Mouse (Mus musculus): ENCODE data around the gene Cyp2e1.
"Not testable (repeated sequence)": the region's sequence is repeated elsewhere in the genome, so short reads cannot be mapped to it uniquely, and the experiment has no call there.

The Cyp2e1 gene

GRCm38 (mm10) chr7:140763447-140764020, at the start of gene Cyp2e1:
Gene Cyp2e1, plus strand, starts transcription at chr7:140763739.
- DNase-seq (ENCODE audit: low spot score): no peak

- no peak for DNase-seq (ENCODE audit: low spot score)
Measured at GRCm38 (mm10) chr7:140717155-140718055, 46.1 kb upstream of the Cyp2e1 start.

- no peak for DNase-seq (ENCODE audit: low spot score)
Measured at GRCm38 (mm10) chr7:140721095-140721494, 42.4 kb upstream of the Cyp2e1 start.

DNA sequence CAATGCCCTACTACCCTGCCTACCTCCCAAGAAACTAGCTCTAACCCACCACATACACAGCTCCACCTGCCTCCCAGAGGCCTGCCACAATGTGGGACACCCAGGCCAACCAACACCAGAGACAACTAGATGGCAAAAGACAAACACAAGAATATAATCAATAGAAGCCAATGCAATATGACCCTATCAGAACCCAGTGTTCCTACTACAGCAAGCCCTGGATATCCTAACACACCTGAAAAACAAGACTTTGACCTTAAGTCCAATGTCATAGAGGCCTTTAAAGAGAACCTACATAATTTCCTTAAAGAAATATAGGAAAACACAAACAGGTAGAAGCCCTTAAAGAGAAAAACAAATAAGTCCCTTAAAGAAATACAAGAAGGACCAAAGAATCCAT, 38.0 kb upstream of the Cyp2e1 start:
- no peak for DNase-seq (ENCODE audit: low spot score)

DNA sequence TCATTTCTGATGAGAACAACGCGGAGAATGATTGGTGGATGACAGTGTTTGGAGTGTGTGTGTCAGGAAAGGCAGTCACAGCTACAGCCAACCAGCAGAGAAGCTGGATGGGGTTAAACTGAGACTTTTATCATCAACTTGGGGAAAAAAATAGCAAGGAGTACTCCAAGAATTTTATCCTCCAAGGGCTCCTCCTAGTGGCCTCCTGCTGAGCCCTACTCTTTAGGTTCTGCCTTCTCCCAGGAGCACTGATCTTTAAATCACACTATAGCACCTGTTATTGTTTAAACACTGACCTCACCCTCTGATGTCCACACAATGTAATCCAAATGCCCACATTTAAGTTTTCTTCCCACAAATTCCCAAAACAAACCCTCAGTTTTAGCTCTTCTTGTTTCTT, 30.4 kb upstream of the Cyp2e1 start:
- DNase-seq (ENCODE audit: low spot score): no peak

DNA sequence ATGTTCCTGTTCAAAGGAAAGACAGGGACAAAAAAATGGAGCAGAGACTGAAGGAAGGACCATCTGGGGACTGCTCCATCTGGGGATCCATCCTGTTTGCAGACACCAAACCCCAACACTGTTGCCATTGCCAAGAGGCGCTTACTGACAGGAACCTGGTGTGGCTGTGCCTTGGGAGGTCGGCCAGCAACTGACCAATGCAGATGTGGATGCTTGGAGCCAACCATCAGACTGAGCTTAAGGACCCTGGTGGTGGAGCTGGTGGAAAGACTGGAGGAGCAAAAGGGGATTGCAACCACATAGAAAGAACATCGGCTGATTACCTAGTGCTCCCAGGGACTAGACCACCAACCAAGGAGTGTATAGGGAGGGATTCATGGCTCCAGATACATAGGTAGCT, 16.1 kb upstream of the Cyp2e1 start:
- DNase-seq (ENCODE audit: low spot score): no peak

DNA sequence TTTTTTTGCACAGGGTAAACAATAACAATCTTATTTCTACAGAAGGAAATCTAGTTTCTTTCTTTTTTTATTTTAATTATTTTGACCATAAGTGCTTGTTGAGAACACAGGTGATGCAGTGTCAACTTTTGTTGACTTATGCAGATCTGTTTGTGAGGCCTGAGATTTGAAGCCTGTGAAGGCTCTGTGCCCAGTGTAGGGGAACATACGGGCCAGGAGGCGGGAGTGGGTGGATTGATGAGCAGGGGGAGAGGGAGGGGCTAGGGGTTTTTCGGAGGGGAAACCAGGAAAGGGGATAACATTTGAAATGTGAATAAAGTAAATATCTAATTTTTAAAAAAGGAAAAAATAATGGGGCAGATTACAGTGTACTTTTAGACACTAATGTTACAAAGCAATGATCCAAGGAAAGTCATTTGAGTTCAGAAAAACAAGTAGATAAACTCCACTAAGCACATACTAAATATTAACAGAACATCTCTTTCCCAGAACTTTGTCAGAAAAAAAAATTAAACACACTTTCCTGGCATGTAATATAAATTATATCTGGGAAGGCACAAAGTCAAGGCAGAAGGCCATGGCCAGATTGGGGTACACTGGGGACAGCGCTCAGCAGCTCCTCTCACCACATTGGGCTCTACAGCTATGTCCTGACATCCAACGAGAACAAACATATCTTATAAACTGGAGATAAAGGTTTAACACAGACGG, 15.3 kb upstream of the Cyp2e1 start:
- no peak for DNase-seq (ENCODE audit: low spot score)

DNA sequence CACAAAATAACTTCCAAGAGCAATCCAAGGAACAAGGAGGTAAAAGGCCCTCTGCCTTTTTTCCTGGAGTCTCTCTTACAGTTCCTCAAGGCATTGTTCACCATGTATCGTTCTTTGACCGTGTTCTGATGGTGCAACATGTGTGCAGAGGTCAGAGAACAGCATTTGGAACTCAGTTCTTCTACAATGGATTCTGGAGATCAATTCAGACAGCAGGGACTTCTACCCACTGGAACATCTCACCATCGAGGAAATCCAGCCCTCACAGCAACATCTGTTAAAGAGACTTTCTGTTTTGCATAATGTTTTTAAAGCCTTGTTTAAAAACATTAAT, 14.7 kb upstream of the Cyp2e1 start:
- no peak for DNase-seq (ENCODE audit: low spot score)

DNA sequence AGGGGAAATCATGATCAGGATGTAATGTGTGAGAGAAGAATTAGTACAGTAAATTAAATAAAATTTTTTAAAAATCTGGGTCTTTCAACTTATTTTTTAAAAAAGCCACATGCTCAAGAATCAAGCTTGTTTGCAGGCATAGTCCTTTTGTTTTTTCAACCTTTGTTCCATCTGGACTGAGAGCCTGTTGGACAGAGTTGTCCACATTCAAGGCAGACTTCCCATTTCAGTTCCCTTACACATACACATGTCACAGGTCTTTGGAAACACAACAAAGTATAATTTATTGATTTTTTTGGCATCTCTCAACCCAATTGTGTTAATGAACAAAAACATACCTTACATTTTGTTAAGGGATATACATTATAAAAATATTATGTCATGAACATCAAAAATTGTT, 9.0 kb upstream of the Cyp2e1 start:
- DNase-seq (ENCODE audit: low spot score): no peak

GRCm38 (mm10) chr7:140756151-140756854, 7.2 kb upstream of the Cyp2e1 start:
- no peak for DNase-seq (ENCODE audit: low spot score)

- no peak for DNase-seq (ENCODE audit: low spot score)
Measured at GRCm38 (mm10) chr7:140760647-140761046, 2.9 kb upstream of the Cyp2e1 start.

GRCm38 (mm10) chr7:140765391-140765790, 1.9 kb downstream of the Cyp2e1 start:
- DNase-seq (ENCODE audit: low spot score): not testable (repeated sequence)

DNA sequence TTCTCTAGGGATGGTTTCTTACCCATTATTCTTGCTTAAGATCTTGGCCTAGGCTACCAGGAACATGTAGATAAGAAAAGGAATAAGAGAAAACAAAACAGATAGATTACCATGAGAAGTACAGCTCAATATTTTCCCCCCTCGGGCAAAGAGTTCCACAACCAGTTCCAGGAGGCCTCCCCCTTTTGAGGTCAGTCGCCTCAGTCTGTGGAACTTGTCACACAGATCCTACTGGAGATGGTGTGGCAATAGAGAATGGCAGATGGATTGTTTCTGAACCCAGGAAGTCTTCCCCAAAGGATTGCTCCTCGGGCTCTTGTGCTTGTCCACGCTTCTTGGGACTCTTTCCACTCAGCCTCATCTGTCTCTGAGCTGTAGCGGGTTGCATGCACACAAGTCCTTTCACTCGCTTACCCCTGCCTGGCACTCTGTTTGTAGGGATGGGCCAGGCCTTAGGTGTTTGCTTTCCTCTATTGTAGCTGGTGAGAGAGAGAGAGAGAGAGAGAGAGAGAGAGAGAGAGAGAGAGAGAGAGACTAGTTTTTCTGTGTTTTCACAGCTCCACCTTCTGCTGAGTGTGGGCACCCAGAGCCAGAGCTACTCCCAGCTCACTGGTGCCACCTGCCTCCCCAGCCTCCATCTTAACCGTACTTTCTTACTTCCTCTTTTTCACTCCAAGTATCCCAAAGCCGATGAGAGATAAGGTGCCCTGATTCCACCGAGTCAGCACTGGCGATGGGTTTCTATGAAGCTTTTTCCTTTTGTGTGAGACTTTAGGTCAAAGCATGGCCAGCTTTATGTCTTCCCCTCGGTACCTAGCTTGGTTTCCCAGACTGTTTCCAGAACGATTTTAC, 2.6 kb downstream of the Cyp2e1 start:
- DNase-seq (ENCODE audit: low spot score): no peak

GRCm38 (mm10) chr7:140780548-140780947, 17.0 kb downstream of the Cyp2e1 start:
- DNase-seq (ENCODE audit: low spot score): no peak

DNA sequence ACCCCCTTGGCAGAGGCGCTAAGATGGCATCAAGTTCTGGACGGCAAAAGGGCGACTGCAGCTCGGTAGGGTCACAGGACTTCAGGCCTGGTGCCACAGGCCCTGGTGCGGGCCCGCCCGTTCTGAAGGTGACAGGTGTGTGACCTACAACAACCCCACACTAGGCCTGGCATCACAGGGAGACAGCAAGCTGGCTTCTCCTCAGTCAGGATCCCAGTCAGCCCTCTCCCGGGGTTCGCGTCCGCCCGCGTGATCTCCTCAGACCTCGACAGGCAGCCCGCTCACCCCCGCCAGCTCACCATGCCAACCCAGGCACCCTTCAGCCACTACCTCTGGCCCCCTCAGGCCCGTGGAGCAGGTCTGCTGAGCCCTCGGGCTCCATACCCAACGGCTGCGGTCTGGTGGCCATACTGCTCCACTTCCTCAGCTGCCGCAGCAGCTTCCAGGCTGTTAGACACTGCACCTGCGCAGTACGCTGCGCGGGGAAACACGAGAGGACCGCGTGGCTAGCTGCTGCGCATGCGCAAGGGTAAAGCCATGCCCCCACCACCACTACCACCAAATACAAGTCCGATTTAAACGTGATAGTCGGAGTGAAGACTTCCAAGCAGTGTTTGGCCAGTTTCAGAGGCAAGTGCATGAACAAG, 24.0 kb downstream of the Cyp2e1 start, which contains the start of gene Syce1:
TSS of gene Syce1 (minus strand) at position 447 of the 647 bp plus-strand sequence.
- DNase-seq (ENCODE audit: low spot score): no peak

DNA sequence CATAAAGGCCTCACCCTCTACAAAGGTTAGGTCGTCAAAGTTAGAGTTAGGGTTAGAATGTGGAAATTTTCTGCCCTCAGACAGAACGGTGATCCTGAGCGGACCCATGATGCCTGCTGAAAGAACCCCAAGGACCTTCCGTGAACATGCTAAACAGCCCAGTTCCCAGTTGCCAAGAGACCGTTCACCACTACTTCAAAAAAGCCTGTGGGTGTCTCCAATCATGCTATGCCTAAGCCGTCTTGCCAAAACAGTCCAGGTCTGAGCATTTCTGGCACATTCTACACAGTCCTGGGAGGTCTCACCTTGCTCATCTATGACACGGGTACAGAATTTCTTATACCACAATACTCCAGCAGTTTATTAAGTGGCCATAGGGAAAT, 24.5 kb downstream of the Cyp2e1 start:
- DNase-seq (ENCODE audit: low spot score): no peak

GRCm38 (mm10) chr7:140793541-140793940, 30.0 kb downstream of the Cyp2e1 start:
- DNase-seq (ENCODE audit: low spot score): no peak

DNA sequence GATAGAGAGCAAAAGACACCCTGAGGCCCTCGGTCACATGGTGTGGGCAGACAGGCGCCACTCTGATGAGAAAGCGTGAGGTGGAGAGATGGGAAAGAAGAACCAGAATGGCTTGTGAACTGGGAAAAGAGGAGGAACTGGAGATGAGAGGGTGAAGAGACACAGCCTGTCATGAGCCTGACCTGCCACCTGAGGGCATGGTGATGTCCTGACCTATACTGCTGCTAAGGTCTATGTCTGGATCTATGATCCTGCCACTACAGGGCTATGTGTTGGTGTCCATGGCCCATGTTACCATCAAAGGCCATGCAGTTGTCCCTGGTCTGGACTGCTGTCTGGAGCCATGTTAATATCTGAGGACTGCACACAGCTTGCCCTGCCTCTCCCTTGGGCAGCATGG, 34.1 kb downstream of the Cyp2e1 start:
- DNase-seq (ENCODE audit: low spot score): no peak

DNA sequence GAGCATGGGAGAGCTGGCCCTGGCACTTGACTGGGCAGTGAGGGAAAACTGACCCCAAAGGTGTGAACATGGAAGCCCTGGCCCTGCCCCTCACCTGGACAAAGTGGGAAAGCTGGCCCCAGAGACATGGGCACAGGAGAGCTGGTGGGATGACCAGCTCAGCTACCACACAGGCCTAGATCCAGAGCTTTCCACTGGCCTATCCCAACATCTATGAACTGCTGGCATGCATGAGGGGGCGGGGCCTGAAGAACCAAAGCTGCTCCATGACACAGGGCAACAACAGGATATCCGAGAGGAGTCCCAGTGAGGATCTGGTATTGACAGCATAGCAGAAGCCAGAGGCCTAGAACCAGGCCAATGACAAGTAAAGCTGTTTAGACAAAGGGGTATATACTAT, 34.7 kb downstream of the Cyp2e1 start:
- no peak for DNase-seq (ENCODE audit: low spot score)

DNA sequence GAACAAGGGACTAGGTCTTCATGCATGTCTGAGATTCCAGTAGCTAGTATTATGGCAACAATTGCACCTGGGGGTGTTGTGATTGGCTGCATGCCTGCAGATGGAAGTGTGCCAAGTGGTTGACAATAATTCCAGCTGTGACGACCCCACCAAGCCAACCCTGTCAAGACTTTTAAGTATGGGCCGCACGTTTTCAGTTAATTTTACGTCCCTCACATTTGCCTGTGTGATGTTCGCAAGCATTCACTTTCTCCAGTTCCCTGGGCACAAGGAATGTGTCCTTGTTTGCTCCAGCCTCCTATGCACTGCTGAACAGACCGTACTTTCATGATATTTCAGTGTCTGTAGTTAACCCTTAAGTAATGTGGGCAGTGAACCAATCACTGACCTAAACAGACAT, 39.1 kb downstream of the Cyp2e1 start:
- DNase-seq (ENCODE audit: low spot score): no peak

GRCm38 (mm10) chr7:140805704-140806103, 42.2 kb downstream of the Cyp2e1 start:
- no peak for DNase-seq (ENCODE audit: low spot score)
